Comparison of ENCODE assay signal across 8 mouse cellular contexts in the genomic region with DNA sequence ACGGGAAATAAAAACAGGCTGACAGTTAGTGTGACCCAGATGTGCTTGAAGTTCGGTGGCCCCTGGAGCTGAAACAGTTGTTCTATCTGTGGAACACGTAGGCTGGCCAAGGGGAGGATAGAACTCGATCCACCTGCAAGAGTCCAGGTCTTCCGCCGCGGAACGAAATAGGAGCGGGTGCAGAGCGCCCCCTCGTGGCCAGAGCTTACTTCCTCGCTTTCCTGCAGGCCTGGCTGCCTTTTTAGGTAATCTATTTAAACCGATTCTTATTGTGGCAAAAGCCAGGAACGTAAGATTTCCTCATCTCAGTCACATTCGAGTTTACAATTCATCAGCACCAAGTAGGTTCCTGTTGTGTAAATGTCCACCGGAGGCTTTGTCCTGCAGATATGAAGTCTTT. TPM values are rescaled to one million over a fixed set of nuclear protein-coding genes. Genes with fewer than 3 reads are reported as not detected.
DNase-seq lines count a peak whose midpoint lies in the region; ATAC-seq and TF ChIP-seq lines count a peak whose summit lies in the region.

No protein-coding gene starts in this region.

- intact Hi-C loops in heart, adult 2 months (cut with DNase I), result loop anchor here (2.0 kb wide), 2 partner anchors 34 to 96 kb away; no protein-coding TSS in a partner anchor
- intact Hi-C loops in heart, postnatal 14 days (cut with DNase I), result no loop called here
- intact Hi-C loops in left cerebral cortex, postnatal 25 days (cut with DNase I), result loop anchor here (1.0 kb wide), 1 partner anchor 34 kb away; no protein-coding TSS in a partner anchor

- H3K36me3 ChIP-seq in heart, adult 2 months (ENCODE audit: control insufficient read depth, insufficient read depth, low read length), result no peaks in the 10 kb centered on the region
- no peaks in the 10 kb centered on the region for H3K36me3 ChIP-seq in heart, embryonic 11.5 days (ENCODE audit: control insufficient read depth, insufficient read depth, low read length)

- TF ChIP-seq EP300 in heart, adult 2 months (IDR thresholded peaks at IDR 0.05; ENCODE audit: insufficient read depth, low read depth, low read length), result no peak

- no peak overlapping the region; the same call in 1 of the 2 replicates for H3K4me2 ChIP-seq in heart, embryonic 11.5 days

- peak; percentile 88 for TF ChIP-seq CTCF in heart, adult 2 months (IDR thresholded peaks at IDR 0.05)

- H3K27me3 ChIP-seq in heart, adult 2 months (ENCODE audit: control insufficient read depth, insufficient read depth, low read length), result peaks cover 20% of the 10 kb centered on the region
- peaks cover 61% of the 10 kb centered on the region for H3K27me3 ChIP-seq in heart, embryonic 11.5 days (ENCODE audit: control insufficient read depth, insufficient read depth, low read length)

- TF ChIP-seq POLR2A in heart, adult 2 months (IDR thresholded peaks at IDR 0.05; ENCODE audit: insufficient read depth, low read depth, low read length), result no peak

- H3K9ac ChIP-seq in heart, adult 2 months (ENCODE audit: low read depth, low read length), result no peak overlapping the region
- no peak overlapping the region for H3K9ac ChIP-seq in heart, embryonic 11.5 days (ENCODE audit: low read depth, low read length)

- H3K79me2 ChIP-seq in heart, adult 2 months (replicated peaks; ENCODE audit: control insufficient read depth, insufficient read depth, low read length), result no peaks in the 10 kb centered on the region

- H3K4me3 ChIP-seq in heart, adult 2 months, result no peak overlapping the region
- no peak overlapping the region for H3K4me3 ChIP-seq in heart, embryonic 11.5 days (ENCODE audit: low read depth, low read length)

- H3K4me1 ChIP-seq in heart, adult 2 months (ENCODE audit: control insufficient read depth, insufficient read depth, low read length), result no peaks in the 10 kb centered on the region
- H3K4me1 ChIP-seq in heart, embryonic 11.5 days (ENCODE audit: control insufficient read depth, insufficient read depth, low read length), result peaks cover 15% of the 10 kb centered on the region

- no peak for ATAC-seq in heart, embryonic 11.5 days (replicated peaks; ENCODE audit: insufficient number of reproducible peaks, low FRiP score, low TSS enrichment)

- H3K9me3 ChIP-seq in heart, embryonic 11.5 days (replicated peaks; ENCODE audit: control insufficient read depth, low read length), result no peaks in the 10 kb centered on the region

- H3K27ac ChIP-seq in heart, adult 2 months, result no peak overlapping the region
- H3K27ac ChIP-seq in heart, embryonic 11.5 days (ENCODE audit: low read depth, low read length), result no peak overlapping the region

- 5% methylated on average over 16 of the region's 16 CpGs for WGBS in heart, adult 2 months
- WGBS in heart, embryonic 11.5 days (ENCODE audit: insufficient replicate concordance), result 3% methylated on average over 16 of the region's 16 CpGs

- peak; percentile 53 to 71 for DNase-seq in heart, adult 2 months
- peak; percentile 79 to 81 for DNase-seq in adrenal gland, adult 18-20 months (ENCODE audit: low spot score in 2 of 2)
- peak; percentile 85 for DNase-seq in embryo, embryonic 11 days
- peak; percentile 63 to 80 for DNase-seq in heart, postnatal 14 days
- peak; percentile 82 to 85 for DNase-seq in left cerebral cortex, postnatal 25 days (ENCODE audit: low spot score in 2 of 2)
- peak; percentile 93 for DNase-seq in naive thymus-derived CD4-positive, alpha-beta T cell, adult 2 months (ENCODE audit: low read depth)
- peak; percentile 57 for DNase-seq in telencephalon, adult 2 months (ENCODE audit: low read depth, low spot score)

RNA-seq across cellular contexts. Expression of a gene that starts 2.6 kb away (rescaled TPM):
- total RNA-seq in heart, adult 2 months (2021), result 1 to 10 TPM; 2.1 to 2.7 TPM
- 3.5 and 4.2 TPM in 2 replicates for polyA plus RNA-seq in heart, adult 2 months (2012; rRNA removed)
- polyA plus RNA-seq in heart, embryonic 11.5 days (2014; fragmentation: Nextera tagmentation; extraction: Ambion mirVana), result 0.45 and 0.53 TPM in 2 replicates
- total RNA-seq in adrenal gland, adult 18-20 months (2021), result 10 to 100 TPM in 1 of 2 experiments, 1 to 10 TPM in 1; 6.0 to 12.3 TPM
- total RNA-seq in heart, postnatal 14 days (2021), result 1 to 10 TPM; 1.3 to 3.1 TPM
- 10 to 100 TPM; 68.9 to 71.2 TPM for total RNA-seq in left cerebral cortex, postnatal 25 days (2021)

RNA-seq across cellular contexts. Expression of a gene that starts 35.3 kb away (rescaled TPM):
- total RNA-seq in heart, adult 2 months (2021), result 1 to 10 TPM in 1 of 2 experiments, under 1 TPM in 1; 0.55 to 1.0 TPM
- polyA plus RNA-seq in heart, adult 2 months (2012; rRNA removed), result 9.6 and 11.3 TPM in 2 replicates
- 0.07 and 0.13 TPM in 2 replicates for polyA plus RNA-seq in heart, embryonic 11.5 days (2014; fragmentation: Nextera tagmentation; extraction: Ambion mirVana)
- total RNA-seq in adrenal gland, adult 18-20 months (2021), result 1 to 10 TPM in 1 of 2 experiments, under 1 TPM in 1; 0.99 to 1.1 TPM
- under 1 TPM; 0.26 to 0.37 TPM for total RNA-seq in heart, postnatal 14 days (2021)
- under 1 TPM in 1 of 2 experiments, not detected in 1; 0.30 TPM for total RNA-seq in left cerebral cortex, postnatal 25 days (2021)

Comparison
In these comparisons a context has a peak if more than half of its experiments do, and no peak if none do; other contexts are left out.
1. RNA of a gene that starts 2.6 kb away (total RNA-seq): 68.9 to 71.2 TPM in left cerebral cortex, postnatal 25 days; 6.0 to 12.3 TPM in adrenal gland, adult 18-20 months, 1.3 to 3.1 TPM in heart, postnatal 14 days and 2.1 to 2.7 TPM in heart, adult 2 months; every median in the first group is over 4 times any median in the second.
2. Peak in every context shown above with its lines, with median percentiles within 50 percentile points of each other: DNase-seq.